In genomic region chr9:109201347-109201746, GRCm38 (mm10) we compare ENCODE assay signal across 21 mouse cellular contexts. TPM values are rescaled to one million over a fixed set of nuclear protein-coding genes. Genes with fewer than 3 reads are reported as not detected.
"Had no signal": no experiment of that assay in that cellular context is flagged by ENCODE, and none has a peak within 500 bp of the region (broad histone marks: within the 10 kb centered on the region; RNA-seq: fewer than 3 reads in every experiment).

No protein-coding gene starts in this region.

RNA-seq across cellular contexts. Expression of gene Fbxw13, which starts 5.6 kb away (rescaled TPM):
- total RNA-seq: layer of hippocampus, postnatal 25 days; left cerebral cortex, adult 18-20 months; left cerebral cortex, postnatal 25 days had no signal
- polyA plus RNA-seq: kidney, adult 2 months; kidney, embryonic 14.5 days; kidney, postnatal 0 days; large intestine, adult 2 months; limb, embryonic 10.5 days; limb, embryonic 13.5 days; liver, embryonic 12.5 days; liver, embryonic 15.5 days; lung, embryonic 15.5 days; midbrain, embryonic 10.5 days; midbrain, embryonic 13.5 days; midbrain, embryonic 16.5 days; neural tube, embryonic 11.5 days; neural tube, embryonic 14.5 days; stomach, embryonic 16.5 days had no signal

RNA-seq across cellular contexts. Expression of gene Fbxw20, which starts 33.2 kb away (rescaled TPM):
- total RNA-seq: layer of hippocampus, postnatal 25 days; left cerebral cortex, adult 18-20 months; left cerebral cortex, postnatal 25 days had no signal
- polyA plus RNA-seq: kidney, adult 2 months; kidney, embryonic 14.5 days; kidney, postnatal 0 days; large intestine, adult 2 months; limb, embryonic 10.5 days; limb, embryonic 13.5 days; liver, embryonic 12.5 days; liver, embryonic 15.5 days; lung, embryonic 15.5 days; midbrain, embryonic 10.5 days; midbrain, embryonic 13.5 days; midbrain, embryonic 16.5 days; neural tube, embryonic 11.5 days; neural tube, embryonic 14.5 days; small intestine, adult 2 months; spleen, adult 2 months; stomach, embryonic 16.5 days; thymus, adult 2 months had no signal

RNA-seq across cellular contexts. Expression of gene Fbxw21, which starts 39.5 kb away (rescaled TPM):
- total RNA-seq: layer of hippocampus, postnatal 25 days; left cerebral cortex, adult 18-20 months; left cerebral cortex, postnatal 25 days had no signal
- polyA plus RNA-seq: kidney, adult 2 months; kidney, embryonic 14.5 days; kidney, postnatal 0 days; large intestine, adult 2 months; limb, embryonic 10.5 days; limb, embryonic 13.5 days; liver, embryonic 12.5 days; liver, embryonic 15.5 days; lung, embryonic 15.5 days; midbrain, embryonic 10.5 days; midbrain, embryonic 13.5 days; midbrain, embryonic 16.5 days; neural tube, embryonic 11.5 days; neural tube, embryonic 14.5 days; small intestine, adult 2 months; spleen, adult 2 months; stomach, embryonic 16.5 days; thymus, adult 2 months had no signal
